Mouse (Mus musculus) heart, embryonic 15.5 days (tissue): ENCODE results near the gene Krt7. TPM values are rescaled to one million over a fixed set of nuclear protein-coding genes. Genes with fewer than 3 reads are reported as not detected.

Experiments
- ATAC-seq: fragments of 200-750 bp; cut with Nextera tagmentation; replicated peaks from 2 replicates; pipeline ENCODE4 v1.8.0; 2017; ENCODE audit warnings: low read depth, moderate TSS enrichment; ENCODE audit not compliant: insufficient number of reproducible peaks, insufficient read depth, low FRiP score
- H3K27ac ChIP-seq: fragments of 300-500 bp; sonication (generic); 2 replicates; pipeline ENCODE4 v1.5.1; 2015; ENCODE audit warnings: mild to moderate bottlenecking, inconsistent platforms
- H3K27me3 ChIP-seq: fragments of 300-500 bp; sonication (generic); 2 replicates; pipeline ENCODE4 v1.6.1; 2015; ENCODE audit warnings: inconsistent platforms
- H3K36me3 ChIP-seq: fragments of 300-500 bp; sonication (generic); 2 replicates; pipeline ENCODE4 v1.6.1; 2015; ENCODE audit warnings: mild to moderate bottlenecking, inconsistent platforms
- H3K4me1 ChIP-seq: fragments of 300-500 bp; sonication (generic); replicated peaks from 2 replicates; pipeline ENCODE4 v1.6.1; 2015; ENCODE audit warnings: inconsistent platforms
- H3K4me2 ChIP-seq: fragments of 300-500 bp; sonication (generic); 2 replicates; pipeline ENCODE4 v1.6.1; 2015; ENCODE audit warnings: inconsistent platforms, mild to moderate bottlenecking, moderate library complexity
- H3K4me3 ChIP-seq: fragments of 300-500 bp; sonication (generic); 2 replicates; pipeline ENCODE4 v1.5.1; 2015; ENCODE audit warnings: mild to moderate bottlenecking, inconsistent platforms
- H3K9ac ChIP-seq: fragments of 300-500 bp; sonication (generic); 2 replicates; pipeline ENCODE4 v1.6.1; 2015; ENCODE audit warnings: mild to moderate bottlenecking, inconsistent platforms
- H3K9me3 ChIP-seq: fragments of 300-500 bp; sonication (generic); replicated peaks from 2 replicates; pipeline ENCODE4 v1.6.1; 2016; ENCODE audit warnings: inconsistent platforms
- WGBS: fragments of 180-500 bp; shearing (Covaris S2); methylation state at CpG from one replicate; pipeline ENCODE4 v1.1.7; 2015; ENCODE audit warnings: mixed read lengths; 5-methylcytosine and 5-hydroxymethylcytosine counted together
- microRNA counts: library from miRNA; unstranded; fragments of <30 nt; microRNA quantifications from one replicate; lab custom pipeline; 2016
- microRNA-seq: library from miRNA; unstranded; fragments of <30 nt; microRNA quantifications from one replicate; pipeline ENCODE4, GENCODE M21; 2016
- polyA plus RNA-seq: library from polyadenylated mRNA; unstranded; fragments of >200 nt; fragmentation: Nextera tagmentation; extraction: Ambion mirVana; gene quantifications from 2 replicates; pipeline ENCODE4 v1.2.1, GENCODE M21; 2015

Gene Krt7
- polyA plus RNA-seq, 1 experiment from 2014 or later, result 17.4 TPM

DNA sequence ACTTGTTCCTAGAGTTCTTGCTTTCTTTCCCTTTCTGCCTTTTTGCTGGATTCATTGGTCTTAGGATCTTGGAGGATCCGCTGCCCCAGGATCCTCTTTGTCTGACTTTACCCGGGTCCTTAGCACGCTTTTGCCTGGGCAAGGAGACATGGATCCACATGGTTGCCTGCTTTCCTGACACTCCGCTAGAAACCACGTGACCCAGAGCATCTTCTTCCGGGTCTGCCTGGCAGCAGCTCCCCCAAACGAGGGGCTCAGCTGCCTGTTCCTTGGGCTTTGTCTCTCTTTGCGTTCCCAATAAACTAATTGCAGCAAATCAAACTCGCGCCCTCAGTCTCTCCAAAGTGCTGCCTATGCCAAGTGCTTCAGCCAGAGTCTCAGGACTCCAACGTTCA, 68.8 kb downstream of the Krt7 start:
- peak overlapping the region; percentile 34 for H3K4me3 ChIP-seq
- H3K27me3 ChIP-seq, result peaks cover 31% of the 10 kb centered on the region
- no peak overlapping the region for H3K27ac ChIP-seq
- H3K4me1 ChIP-seq, result peaks cover 9% of the 10 kb centered on the region
- no peak overlapping the region for H3K9ac ChIP-seq
- no peaks in the 10 kb centered on the region for H3K36me3 ChIP-seq
- ATAC-seq, result no peak
- 34% methylated on average over 11 of the region's 11 CpGs for WGBS
- no peaks in the 10 kb centered on the region for H3K9me3 ChIP-seq
- H3K4me2 ChIP-seq, result peak overlapping the region; percentile 62

MicroRNA genes within 50 kb of the gene (microRNA counts, 519-probe panel; counts per million panel counts)
- microRNA mmu-miR-1941-3p (lab: Ali Mortazavi, UCI), result 2,297 counts per million, percentile 39 among the panel's probes with 10 or more counts
- 1,124 counts per million, percentile 5 among the panel's probes with 10 or more counts for microRNA mmu-miR-1941-5p (lab: Ali Mortazavi, UCI)

Small RNA genes within 50 kb of the gene (microRNA-seq; reads per million reads assigned to microRNA genes)
- gene Mir1941, result 1.3 reads per million

Other genes with a start within 250 kb of the Krt7 start
- gene Acvr1b, start 237.0 kb upstream of the Krt7 start, polyA plus RNA-seq, result 5.8 and 6.9 TPM in 2 replicates
- gene Grasp, start 186.9 kb upstream of the Krt7 start, polyA plus RNA-seq, result 3.3 and 5.0 TPM in 2 replicates
- gene Nr4a1, start 156.8 kb upstream of the Krt7 start, polyA plus RNA-seq, result 10.6 and 12.5 TPM in 2 replicates
- 52.0 and 59.9 TPM in 2 replicates for gene Atg101, start 126.8 kb upstream of the Krt7 start, polyA plus RNA-seq
- gene 6030408B16Rik, start 117.8 kb upstream of the Krt7 start, polyA plus RNA-seq, result 3.1 and 4.8 TPM in 2 replicates
- 7.4 and 8.1 TPM in 2 replicates for gene Krt80, start 40.9 kb upstream of the Krt7 start, polyA plus RNA-seq
- 0.15 TPM in 1 of 2 replicates, not detected in the other for gene Krt87, start 27.8 kb downstream of the Krt7 start, polyA plus RNA-seq
- gene Krt88, start 36.7 kb downstream of the Krt7 start, polyA plus RNA-seq, result not detected in 2 replicates
- gene Krt81, start 52.7 kb downstream of the Krt7 start, polyA plus RNA-seq, result not detected in 2 replicates
- gene Krt86, start 62.4 kb downstream of the Krt7 start, polyA plus RNA-seq, result not detected in 2 replicates
- not detected in 2 replicates for gene Krt83, start 80.5 kb downstream of the Krt7 start, polyA plus RNA-seq
- not detected in 2 replicates for gene Gm49425, start 106.2 kb downstream of the Krt7 start, polyA plus RNA-seq
- gene Krt84, start 121.8 kb downstream of the Krt7 start, polyA plus RNA-seq, result not detected in 2 replicates
- not detected in 2 replicates for gene Krt82, start 139.6 kb downstream of the Krt7 start, polyA plus RNA-seq
- gene Krt90, start 151.9 kb downstream of the Krt7 start, polyA plus RNA-seq, result 0.09 TPM in 1 of 2 replicates, not detected in the other
- 0.05 and 0.47 TPM in 2 replicates for gene Krt75, start 162.9 kb downstream of the Krt7 start, polyA plus RNA-seq
- gene Gm5414, start 217.1 kb downstream of the Krt7 start, polyA plus RNA-seq, result not detected in 2 replicates
- not detected in 2 replicates for gene Gm5478, start 236.3 kb downstream of the Krt7 start, polyA plus RNA-seq